Mouse (Mus musculus): ENCODE results near the gene Gpn3.

Gene Gpn3

DNA sequence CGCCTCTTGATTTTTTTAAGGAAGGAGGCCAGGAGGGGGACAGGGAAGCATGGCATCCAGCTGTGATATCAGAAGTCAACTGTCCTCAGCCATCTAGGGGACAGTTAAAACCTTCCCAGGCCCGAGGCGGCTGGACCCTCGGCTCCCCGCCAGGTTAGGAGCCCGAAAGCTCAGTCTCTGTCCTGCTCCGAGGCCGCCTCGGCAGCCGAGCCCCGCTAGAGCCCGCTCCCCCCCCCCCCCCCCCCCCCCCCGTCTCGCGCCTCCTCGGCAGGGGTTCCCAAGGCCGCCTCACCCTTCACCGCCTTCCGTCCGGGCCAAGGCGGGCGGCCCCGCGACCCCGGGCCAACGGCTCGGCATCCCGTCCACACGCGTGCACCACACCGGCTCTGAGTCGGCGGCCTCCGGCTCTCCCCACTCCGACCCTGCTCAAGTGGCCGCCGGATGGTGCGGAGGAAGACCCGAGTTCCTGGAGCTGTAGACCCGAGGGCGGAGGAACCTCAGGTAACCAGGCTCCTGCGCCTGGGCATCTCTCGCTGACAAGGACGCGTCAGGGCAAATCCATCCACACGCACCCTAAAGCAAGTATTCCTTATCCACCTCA, at the start of gene Gpn3:
Gene Gpn3, plus strand, starts transcription at position 286 of the 601 bp plus-strand sequence.
- no peak for DNase-seq (ENCODE audit: low read depth)

DNA sequence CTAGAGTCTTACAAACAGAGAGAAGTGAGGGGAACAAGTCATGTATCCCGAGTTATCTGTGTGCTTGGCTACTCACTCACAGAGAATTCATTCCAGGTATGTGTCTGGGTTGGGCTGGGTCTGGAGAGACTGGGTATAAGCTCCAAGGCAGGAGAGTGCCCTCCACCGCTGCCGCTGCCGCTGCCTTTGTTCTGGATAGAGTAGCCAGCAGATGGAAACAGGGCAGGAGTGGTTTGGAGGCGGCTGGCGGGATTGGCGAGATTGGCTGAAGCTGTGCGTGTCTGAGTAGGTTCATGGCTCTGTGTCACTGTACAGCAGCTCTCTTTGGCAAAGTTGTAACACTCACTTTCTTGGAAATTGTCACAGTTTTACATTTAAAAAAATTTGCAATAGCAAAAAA, 48.2 kb upstream of the Gpn3 start:
- DNase-seq (ENCODE audit: low read depth), result no peak

DNA sequence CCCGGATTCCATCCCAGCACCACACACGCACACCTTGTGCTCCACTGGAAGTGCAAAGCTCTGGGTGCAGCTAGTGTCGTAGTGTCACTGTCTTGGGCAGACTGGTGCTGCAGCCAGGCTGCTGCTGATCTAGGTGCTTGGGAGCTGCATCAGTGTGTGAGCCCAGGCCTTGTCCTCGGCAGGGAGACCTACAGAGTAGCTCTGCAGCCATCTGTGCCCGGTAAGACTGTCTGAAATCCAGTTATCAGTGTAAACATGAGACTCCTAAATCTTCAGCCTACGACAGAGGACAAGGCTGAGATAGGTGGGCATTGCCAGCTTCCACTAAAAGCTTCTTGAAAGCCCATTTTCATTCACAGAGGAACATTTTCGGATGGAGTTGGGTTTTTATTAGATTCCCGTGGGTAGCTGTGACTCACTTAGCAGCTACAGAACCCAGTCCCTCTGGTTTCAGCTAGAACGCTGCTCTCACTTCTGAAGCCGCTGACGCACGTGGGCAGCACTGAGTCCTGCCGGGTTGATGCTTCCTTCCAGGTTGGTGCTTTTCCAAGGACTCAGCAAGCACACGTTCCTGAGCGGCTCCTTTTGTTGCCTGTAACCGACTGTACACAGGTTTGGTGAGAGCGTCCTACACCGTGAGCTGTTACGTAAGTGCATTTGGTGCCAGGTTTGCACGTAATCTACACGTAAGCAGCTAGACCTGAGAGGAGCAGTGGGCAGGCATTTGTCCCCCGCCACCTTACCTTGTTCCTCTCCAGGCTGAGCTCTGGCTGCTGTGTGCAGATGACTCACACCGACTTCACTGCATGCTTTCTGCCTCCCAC, 46.9 kb upstream of the Gpn3 start:
- no peak for DNase-seq (ENCODE audit: low read depth)

DNA sequence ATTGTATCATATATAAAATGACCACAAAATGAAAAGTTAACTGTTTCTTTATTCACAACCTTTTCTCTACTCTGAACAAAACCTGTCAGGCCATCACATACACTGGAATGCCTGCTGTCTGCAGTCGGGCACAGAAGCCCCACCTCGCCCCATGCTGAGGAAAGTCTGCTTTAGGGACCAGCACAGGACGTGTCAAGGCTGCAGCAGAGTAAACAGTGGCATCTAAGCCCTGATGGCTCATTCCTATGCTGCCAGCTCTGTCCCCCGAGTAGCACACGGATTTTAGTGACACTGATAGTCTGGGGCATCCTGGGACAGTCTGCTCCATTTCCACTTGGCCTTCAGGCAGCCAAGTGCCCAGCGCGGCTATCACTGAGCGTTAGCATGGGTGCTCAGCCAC, 46.2 kb upstream of the Gpn3 start:
- no peak for DNase-seq (ENCODE audit: low read depth)

DNA sequence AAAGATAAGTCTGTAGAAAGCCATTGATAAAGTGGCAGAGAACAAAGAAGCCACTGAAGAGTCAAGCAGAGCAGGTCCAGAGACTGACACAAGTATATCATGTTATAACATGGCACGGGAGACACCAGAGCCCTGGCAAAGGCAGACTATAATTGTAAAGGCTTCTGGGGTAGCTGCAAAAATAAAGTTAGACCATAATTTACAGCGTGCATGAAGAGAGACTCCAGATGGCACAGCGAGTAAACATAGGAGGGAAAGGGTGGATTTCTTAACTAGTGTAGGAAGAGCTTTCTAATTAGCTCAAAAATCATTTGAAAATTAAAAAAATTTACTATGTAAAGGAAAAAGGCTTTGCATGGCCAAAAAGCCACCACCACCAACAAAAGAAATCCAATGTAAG, 44.4 kb upstream of the Gpn3 start:
- DNase-seq (ENCODE audit: low read depth), result no peak

DNA sequence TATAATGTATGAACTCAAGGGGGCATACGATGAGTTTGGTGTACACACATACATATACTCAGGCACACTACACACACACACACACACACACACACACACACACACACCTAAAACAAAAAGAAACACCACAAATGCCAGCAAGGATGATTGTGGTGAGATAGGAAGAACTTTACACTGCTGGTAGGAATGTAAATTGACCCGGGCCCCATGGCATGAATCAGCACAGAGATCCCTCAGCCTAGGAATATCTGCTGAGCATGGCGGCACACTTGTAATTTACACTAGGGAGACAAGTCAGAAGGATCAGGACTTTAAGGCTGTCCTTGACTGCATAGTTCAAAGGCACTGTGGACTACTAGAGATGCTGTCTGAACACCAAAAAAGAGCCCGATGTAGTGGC, 41.4 kb upstream of the Gpn3 start:
- no peak for DNase-seq (ENCODE audit: low read depth)

DNA sequence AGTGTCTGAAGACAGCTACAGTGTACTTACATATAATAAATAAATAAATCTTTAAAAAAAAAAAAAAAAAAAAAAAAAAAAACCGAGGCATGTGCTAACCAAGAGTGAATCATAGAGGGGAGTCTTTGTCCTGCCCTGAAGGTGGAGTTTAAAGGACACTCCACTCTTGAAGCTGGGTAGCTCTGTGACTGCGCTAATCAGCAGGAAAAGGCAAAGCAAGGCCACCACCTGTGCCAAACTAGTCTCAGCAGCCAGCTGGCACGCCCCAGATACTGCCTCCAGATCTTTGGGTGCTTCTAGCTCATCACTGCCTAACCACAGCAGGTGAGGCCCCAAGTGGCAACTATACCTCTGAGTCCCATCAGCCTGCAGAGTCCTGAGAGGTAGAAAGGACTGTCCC, 37.0 kb upstream of the Gpn3 start:
- DNase-seq (ENCODE audit: low read depth), result no peak

DNA sequence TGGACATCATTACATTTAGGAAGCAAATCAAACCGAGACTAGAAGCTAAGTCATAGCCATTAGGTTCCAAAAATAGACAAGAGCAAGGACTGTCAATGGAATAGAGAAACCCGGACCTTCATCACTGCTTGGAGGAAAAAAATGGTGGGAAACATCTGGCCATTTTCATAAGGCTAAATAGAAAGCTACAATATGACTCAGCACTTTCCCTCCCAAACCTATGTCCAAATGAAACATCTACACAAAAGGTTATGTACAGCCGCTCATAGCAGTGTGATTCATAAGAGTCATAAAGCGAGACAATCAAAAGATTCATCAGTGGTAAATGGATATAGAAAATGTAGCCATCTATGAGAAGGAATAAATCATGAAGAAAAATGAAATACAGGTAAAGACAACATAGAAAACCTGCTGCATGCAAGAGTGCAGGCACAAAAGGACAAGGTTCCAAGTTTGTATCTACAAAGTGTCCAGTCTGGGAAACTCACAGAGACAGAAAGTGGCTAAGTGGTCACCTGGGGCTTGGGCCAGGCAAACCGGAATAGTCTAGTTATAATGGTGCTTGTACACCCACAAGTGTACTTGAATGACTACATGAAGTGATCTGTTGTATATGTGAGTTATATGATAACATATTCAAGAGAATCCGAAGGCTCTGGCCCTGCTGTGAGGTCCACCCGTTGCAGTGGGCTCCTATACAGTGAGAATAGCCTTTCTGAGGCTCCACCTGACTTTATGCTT, 35.0 kb upstream of the Gpn3 start:
- DNase-seq (ENCODE audit: low read depth), result no peak

DNA sequence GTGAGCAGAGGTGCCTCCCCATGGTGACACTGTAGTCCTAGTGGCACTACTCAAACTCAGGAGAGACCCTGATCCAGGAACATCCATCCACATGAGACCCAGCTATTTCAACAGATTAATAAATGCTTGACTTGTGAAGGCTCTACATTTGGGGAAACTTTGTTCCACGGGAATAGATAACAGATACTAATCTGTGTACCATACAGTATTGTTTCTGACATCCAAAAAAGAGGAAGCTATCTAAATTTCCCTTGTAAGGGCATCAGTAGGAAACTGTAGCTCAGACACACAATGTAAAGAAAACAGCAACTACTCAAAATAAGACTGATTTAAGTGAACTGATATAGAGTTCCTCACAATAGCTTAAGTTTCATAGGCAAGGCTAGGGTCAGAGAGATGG, 28.8 kb upstream of the Gpn3 start:
- DNase-seq (ENCODE audit: low read depth), result no peak

DNA sequence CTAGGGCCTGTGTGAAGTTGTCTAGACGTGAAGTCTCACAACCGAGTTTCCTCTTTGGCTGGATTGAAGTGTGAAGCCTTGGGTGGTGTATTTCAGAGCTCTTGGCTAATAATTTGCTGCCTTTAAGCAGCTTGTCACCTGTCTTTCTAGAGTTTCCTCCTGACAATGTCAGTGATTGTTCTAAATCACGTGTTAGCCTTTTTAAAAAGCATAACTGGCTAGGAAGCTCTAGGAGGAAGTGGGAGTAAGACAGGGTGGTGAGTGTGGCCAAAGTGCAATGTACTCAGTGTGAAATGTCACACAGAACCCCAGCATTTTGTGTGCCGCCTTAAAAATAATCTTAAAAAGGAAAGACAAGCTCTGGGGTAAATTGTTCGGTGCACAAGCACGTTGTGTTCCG, 27.9 kb upstream of the Gpn3 start:
- DNase-seq (ENCODE audit: low read depth), result no peak

DNA sequence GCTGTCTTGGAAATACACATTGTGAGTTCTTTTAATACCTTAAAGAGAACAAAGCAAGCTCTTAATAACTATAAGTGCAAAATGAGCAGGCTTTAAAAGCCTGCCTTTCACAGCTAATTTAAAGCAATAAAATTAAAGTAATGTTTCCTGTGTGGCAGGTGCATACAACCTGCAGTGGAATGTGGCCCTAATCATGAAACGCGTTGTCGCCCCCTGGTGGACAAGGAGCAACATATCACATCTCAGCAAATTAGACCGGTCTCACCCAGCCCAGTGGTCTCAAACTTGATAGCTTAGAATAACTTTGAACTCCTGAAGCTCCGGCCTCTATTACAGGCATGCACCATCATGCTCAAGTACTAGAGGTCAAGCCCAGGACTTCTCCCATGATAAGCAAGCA, 27.4 kb upstream of the Gpn3 start:
- DNase-seq (ENCODE audit: low read depth), result peak; percentile 90

DNA sequence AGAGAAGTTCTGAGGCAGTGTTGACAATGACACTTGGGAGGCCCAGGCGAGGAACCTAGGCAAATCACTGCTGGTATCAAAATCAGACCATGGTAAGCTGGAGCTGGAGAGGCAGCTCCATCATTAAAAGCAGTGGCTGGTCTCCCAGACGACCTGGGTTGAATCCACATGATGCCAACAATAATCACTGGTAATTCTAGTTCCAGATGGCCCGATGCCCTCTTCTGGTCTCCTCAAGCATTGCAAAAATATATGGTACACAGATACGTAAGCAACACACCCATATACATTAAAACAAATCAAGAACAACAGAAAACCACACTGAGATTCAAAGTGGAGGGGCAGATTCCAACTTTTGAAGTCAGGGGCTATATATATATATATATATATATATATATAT, 25.9 kb upstream of the Gpn3 start:
- peak; percentile 21 for DNase-seq (ENCODE audit: low read depth)

DNA sequence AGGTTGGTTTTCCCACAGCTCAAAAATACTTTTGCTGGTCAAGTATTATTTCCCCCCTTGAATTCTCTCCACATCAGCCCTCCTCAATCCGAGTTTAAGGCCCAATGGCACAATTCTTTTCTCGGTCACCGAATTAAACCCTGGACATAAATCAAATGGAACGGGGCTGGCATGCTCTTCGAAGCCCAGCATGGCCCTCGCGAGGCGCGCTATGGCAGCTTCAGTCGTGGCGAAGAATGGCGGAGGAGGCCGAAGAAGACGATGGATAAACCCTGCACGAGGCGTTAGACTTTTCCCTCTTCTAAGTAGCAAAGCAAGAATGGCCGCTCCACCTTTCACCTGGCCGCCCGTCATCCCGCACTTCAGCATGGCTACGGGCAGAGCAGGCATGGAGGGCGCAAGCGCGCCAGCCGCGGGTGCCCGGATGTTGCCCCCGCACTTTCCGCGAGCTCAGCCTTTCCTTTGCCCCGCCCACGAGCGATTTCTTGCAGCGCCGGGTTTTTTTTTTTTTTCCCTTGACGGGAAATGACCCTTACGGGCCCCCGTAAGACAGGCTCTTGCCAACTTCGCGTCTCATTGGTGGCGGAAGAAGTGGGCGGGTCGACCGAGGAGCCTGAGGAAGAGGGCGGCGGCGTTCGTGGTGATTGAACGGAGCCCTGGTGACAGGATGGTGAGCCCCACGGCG, 17.7 kb upstream of the Gpn3 start, which contains the start of the genes Rad9b and Vps29:
Gene Rad9b, minus strand, starts transcription at position 427 of the 685 bp plus-strand sequence.
Gene Vps29, plus strand, starts transcription at position 563 of the 685 bp plus-strand sequence.
- peak; percentile 100 for DNase-seq (ENCODE audit: low read depth)

DNA sequence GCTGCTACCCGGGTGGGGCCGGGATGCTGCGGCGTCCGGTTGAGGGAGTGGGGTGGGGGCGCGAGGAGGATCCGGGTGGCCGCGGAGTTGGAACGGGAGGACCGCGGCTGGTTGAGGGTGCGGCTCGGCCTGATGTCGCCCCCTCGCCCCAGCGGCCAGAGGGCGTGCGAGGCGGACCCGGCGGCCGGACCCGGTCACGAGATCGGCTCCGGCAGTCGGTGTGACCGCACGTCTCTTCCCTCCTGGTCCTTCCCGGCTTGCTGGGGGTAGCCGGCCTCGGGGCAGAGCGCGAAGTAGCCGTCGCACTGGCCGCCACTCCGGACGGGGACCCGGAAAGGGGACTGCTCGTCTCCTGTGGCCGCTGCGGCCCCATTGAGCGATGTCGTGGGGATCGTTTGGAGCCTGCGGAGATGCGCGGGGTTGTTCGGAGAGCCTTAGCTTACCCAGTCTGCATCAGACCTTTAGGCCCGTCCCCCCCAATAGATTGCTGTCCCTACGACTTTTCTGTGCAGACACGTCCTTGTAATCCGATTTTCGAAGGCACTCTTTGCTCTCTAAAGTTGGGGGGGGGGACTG, 17.1 kb upstream of the Gpn3 start:
- DNase-seq (ENCODE audit: low read depth), result no peak

DNA sequence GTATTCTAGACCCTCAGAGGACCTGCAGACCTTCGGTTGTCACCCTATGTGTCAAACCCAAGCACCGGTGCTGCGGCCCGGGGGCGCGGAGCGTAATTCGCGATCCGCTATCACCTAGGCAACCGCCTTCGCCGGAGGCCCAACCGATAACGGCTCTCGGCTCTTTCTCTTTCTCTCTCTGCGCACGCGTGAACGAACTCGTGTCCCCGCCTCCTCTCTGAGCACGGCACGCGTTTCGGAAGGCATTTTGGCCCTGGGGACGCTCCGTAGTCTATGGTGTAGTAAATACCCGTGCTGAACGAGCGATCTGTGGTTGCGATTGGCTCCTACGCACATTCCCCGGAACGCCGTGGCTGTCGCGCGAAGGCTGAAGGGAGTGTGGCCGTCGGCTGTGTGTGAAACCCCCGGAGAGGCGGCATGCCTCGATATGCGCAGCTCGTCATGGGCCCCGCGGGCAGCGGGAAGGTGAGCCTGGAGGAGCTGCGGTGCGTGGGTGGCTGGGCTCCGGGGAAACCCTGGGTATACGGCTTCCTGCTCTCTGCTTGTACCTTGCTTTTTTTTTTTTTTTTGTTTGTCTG, 605 bp downstream of the Gpn3 start, which contains the start of gene Fam216a:
Gene Fam216a, minus strand, starts transcription at position 173 of the 578 bp plus-strand sequence.
- DNase-seq (ENCODE audit: low read depth), result peak; percentile 99

DNA sequence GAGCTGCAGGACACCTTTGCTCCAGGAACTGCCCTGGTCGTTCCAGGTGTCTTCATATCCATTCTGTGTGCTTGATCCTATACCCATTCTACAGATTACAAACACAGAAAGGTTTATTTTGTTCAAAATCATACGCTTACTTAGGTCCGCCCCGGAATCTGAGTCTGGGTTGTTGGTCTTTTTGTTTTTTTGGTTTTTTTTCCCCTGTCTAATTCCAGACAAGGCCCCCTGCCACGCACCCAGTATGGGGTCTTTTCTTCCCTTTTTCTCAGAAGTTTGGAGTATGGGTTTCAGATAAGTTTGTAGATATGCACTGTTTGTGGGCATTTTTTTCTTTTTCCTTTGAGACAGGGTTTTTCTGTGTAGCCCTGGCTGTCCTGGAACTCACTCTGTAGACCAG, 1.2 kb downstream of the Gpn3 start:
- no peak for DNase-seq (ENCODE audit: low read depth)

DNA sequence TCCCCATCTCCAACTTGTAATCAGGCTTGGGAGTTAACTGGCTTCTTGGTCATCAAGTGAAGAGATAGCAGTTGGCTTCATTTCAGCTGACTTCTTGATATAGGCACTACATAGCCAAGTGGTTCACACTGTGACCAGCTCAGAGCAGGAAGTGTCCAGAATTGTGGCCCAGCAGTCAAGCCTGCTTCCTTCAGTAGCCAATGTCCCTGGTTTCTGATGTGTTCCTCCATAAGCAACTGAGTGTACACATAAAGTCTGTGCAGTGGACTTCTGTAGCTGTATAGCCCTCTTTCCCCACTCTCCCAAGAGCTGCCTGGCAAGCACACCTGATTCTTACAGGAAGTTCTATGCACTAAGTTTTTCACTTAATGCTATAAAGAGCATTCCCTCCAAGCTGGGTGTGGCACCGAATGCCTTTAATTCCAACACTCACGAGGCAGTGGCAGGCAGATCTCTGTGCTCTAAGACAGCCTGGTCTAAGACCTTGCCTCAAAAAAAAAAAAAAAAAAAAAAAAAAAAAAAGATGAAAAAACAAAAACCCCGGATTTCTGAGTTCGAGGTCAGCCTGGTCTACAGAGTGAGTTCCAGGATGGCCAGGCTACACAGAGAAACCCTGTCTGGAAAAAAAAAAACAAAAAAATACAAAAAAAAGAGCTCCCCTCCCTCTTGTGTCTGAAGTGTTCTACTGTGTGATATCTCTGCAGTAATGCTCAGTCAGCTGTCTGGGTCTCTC, 5.6 kb downstream of the Gpn3 start:
- DNase-seq (ENCODE audit: low read depth), result no peak

DNA sequence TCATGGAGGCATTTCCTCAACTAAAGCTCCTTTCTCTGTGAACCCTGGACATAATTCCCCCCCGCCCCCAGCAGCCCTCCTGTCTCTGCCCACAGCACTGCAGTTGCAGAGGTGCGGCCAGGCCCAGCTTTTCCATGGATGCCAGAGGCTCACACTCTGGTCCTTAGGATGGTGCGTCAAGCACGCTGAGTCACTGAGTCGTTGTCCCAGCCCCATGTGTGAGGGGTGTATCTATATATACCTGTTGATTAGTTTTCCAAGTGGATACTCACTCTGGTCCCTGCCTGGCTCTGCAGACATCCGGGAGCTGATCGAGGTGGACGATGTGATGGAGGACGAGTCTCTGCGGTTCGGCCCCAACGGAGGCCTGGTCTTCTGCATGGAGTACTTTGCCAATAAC, 6.5 kb downstream of the Gpn3 start:
- no peak for DNase-seq (ENCODE audit: low read depth)

DNA sequence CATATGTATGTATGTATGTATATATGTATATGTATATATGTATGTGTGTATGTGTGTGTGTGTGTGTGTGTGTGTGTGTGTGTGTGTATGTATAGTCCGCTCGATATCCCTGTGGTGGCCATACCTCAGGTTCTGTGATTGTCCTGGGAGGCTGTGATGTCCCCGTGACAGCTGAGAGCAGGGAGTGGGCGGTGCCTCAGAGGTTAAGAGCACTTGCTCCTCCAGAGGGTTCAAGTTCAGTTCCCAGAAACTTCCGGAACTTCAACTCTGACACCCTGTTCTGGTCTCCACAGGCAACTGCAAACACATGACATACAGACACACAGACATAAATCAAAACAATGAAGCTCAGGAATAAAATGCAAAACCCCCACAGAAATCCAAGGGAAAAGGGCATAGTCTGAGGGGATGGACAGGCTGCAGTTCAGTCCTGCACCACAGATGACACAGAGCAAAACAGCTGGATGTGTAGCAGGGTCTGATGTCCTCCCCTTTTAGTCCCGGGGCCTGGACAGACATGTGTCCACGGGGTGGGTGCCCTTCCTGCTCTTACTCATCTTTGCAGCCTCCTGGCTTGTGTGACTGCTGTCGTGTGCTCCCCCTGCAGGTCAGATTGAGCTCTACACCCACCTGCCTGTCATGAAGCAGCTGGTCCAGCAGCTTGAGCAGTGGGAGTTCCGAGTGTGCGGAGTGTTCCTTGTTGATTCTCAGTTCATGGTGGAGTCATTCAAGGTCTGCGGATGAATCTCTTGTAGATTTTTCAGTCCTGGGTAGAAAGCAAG, 7.9 kb downstream of the Gpn3 start:
- DNase-seq (ENCODE audit: low read depth), result peak; percentile 85

DNA sequence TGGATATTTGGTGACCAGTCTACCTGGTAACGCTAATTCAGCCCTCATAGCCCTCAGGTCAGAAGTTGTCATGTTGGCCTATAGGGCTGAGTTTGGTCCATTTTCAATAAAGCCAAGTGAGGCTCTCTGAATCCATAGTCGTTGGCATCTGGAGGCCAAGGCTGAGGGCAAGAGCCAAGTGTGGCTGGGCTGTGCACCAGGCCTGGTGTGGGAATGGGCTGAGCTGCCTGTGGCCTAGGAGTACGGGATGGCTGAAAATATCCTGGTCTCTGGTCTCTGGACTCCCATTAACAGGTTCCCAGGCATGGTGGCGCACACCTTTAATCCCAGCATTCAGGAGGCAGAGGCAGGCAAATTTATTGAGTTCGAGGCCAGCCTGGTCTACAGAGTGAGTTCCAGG, 18.3 kb downstream of the Gpn3 start:
- no peak for DNase-seq (ENCODE audit: low read depth)
